Mouse (Mus musculus) left cerebral cortex, adult 11 months (tissue): ENCODE results near the gene Spdef.
A peak's percentile ranks its signal among the peaks of the same experiment; 100 is the strongest.

Source experiments
- DNase-seq: peaks from one replicate; pipeline ENCODE4 v3.0.0; 2022; ENCODE audit warnings: low spot score

The Spdef gene

GRCm38 (mm10) chr17:27725011-27725410 is 3.7 kb downstream of the Spdef start:
- DNase-seq: no peak

GRCm38 (mm10) chr17:27724327-27724726 is 4.4 kb downstream of the Spdef start:
- DNase-seq: no peak

GRCm38 (mm10) chr17:27721125-27721664 is 7.6 kb downstream of the Spdef start:
- no peak for DNase-seq

- no peak for DNase-seq
These were observed 8.4 kb downstream of the Spdef start for GRCm38 (mm10) chr17:27720326-27720725.

GRCm38 (mm10) chr17:27719663-27720062 is 9.1 kb downstream of the Spdef start:
- no peak for DNase-seq

GRCm38 (mm10) chr17:27718250-27718649 is 10.5 kb downstream of the Spdef start:
- no peak for DNase-seq

- DNase-seq: no peak
These were observed 12.0 kb downstream of the Spdef start for GRCm38 (mm10) chr17:27716804-27717203.

- DNase-seq: no peak
These were observed 15.9 kb downstream of the Spdef start for GRCm38 (mm10) chr17:27712832-27713231.

- no peak for DNase-seq
These were observed 19.1 kb downstream of the Spdef start for GRCm38 (mm10) chr17:27709650-27710049.

- no peak for DNase-seq
These were observed 20.6 kb downstream of the Spdef start for GRCm38 (mm10) chr17:27707954-27708661.

GRCm38 (mm10) chr17:27705661-27706060 is 23.1 kb downstream of the Spdef start:
- DNase-seq: no peak

- no peak for DNase-seq
These were observed 24.7 kb downstream of the Spdef start for GRCm38 (mm10) chr17:27703961-27704621.

GRCm38 (mm10) chr17:27702518-27702917 is 26.2 kb downstream of the Spdef start:
- no peak for DNase-seq

- DNase-seq: no peak
These were observed 26.9 kb downstream of the Spdef start for GRCm38 (mm10) chr17:27701856-27702255.

GRCm38 (mm10) chr17:27700812-27701211 is 27.9 kb downstream of the Spdef start:
- no peak for DNase-seq

- no peak for DNase-seq
These were observed 29.0 kb downstream of the Spdef start for GRCm38 (mm10) chr17:27699641-27700244.

GRCm38 (mm10) chr17:27690993-27691693 is 37.6 kb downstream of the Spdef start:
- DNase-seq: no peak

- DNase-seq: no peak
These were observed 42.4 kb downstream of the Spdef start for GRCm38 (mm10) chr17:27686395-27686794.

GRCm38 (mm10) chr17:27685550-27685913 is 43.2 kb downstream of the Spdef start:
- DNase-seq: no peak

- peak; percentile 75 for DNase-seq
These were observed 43.7 kb downstream of the Spdef start for GRCm38 (mm10) chr17:27684886-27685549.

GRCm38 (mm10) chr17:27678924-27679813 is 49.6 kb downstream of the Spdef start:
- no peak for DNase-seq
